Mouse (Mus musculus): ENCODE measurements at regions not wholly inside any gene's neighbourhood (a gene's known extent, or its start where the extent isn't known, plus 50 kb on each side); places are given as distances from the start of the nearest gene placed in this dataset.

DNA sequence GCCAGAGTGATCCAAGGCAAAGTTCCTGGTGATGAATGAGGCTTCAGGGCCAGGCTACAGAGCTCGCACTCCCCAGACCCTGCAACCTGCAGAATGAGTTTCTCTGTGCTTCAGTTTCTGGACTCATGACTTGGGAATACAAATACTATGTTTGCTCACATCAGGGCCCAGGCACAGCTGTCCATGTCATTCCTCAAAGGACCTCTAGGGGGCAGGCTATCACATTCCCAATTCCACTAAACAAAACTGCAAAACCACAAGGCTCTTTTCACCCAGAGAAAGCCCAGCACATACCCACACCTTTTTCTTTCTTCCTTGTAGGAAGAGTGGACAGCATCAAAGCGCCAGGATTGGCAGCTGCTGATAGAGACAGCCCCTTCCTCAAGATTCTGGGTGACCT is 153.7 kb upstream of the Kazn start:
- no peak overlapping the region for H3K4me3 ChIP-seq (ENCODE audit: low read depth, low read length)
- 58% methylated on average over 2 of the region's 2 CpGs for WGBS
- no peak for ATAC-seq (ENCODE audit: low read depth)
- no peaks in the 10 kb centered on the region for H3K27me3 ChIP-seq (ENCODE audit: control insufficient read depth, insufficient read depth, low read length)
- no peak overlapping the region for H3K9ac ChIP-seq (replicated peaks; ENCODE audit: low read depth, low read length)
- H3K9me3 ChIP-seq (ENCODE audit: control insufficient read depth, low read length): no peaks in the 10 kb centered on the region
- H3K4me2 ChIP-seq (ENCODE audit: low read depth, low read length): no peak overlapping the region
- H3K36me3 ChIP-seq (ENCODE audit: control insufficient read depth, insufficient read depth, low read length): no peaks in the 10 kb centered on the region
- no peaks in the 10 kb centered on the region for H3K4me1 ChIP-seq (ENCODE audit: control insufficient read depth, insufficient read depth, low read length)
- H3K27ac ChIP-seq (ENCODE audit: low read depth, low read length): no peak overlapping the region

DNA sequence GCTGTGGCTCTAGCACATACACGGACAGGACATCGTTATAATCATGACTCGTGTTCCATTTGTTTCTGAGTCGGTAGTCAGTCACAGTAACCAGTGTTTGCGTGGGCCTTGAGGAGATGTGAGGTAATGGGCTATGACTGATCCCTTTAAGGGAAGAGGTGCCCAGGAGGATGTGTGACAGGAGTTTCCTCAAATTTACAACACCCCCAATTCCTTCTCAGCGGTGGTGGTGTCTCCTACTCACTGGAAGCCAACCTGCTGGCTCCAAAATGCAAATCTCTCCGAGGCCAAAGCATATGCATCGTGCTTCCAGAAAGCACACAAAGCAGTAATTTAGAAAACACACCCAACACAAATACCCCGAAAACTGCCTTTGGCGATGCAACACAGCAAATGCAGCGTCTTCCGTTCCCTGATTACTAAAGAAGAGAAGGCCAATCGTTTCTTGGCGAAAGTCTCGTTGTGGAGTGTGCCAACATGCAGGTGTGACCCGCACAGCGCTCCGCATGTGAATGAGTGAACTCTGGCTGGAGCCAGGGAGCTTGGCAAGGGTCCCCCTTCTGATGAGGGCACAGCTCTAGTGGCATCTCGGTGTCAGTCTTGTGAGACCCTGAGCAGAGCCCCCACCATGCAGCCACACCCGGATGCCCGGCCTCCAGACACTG is 151.5 kb upstream of the Kazn start:
- Histone ChIP-seq H3K4me3 (ENCODE audit: low read depth, low read length) (no peak overlapping the region), H3K4me1 (ENCODE audit: control insufficient read depth, insufficient read depth, low read length) (no peaks in the 10 kb centered on the region), H3K9me3 (ENCODE audit: control insufficient read depth, low read length) (no peaks in the 10 kb centered on the region), H3K4me2 (ENCODE audit: low read depth, low read length) (no peak overlapping the region), H3K27ac (ENCODE audit: low read depth, low read length) (no peak overlapping the region), H3K36me3 (ENCODE audit: control insufficient read depth, insufficient read depth, low read length) (no peaks in the 10 kb centered on the region), H3K9ac (replicated peaks; ENCODE audit: low read depth, low read length) (no peak overlapping the region), H3K27me3 (ENCODE audit: control insufficient read depth, insufficient read depth, low read length) (no peaks in the 10 kb centered on the region)
- WGBS: 68% methylated on average over 21 of the region's 21 CpGs
- no peak for ATAC-seq (ENCODE audit: low read depth)

GRCm38 (mm10) chr4:142388476-142388875 is 149.3 kb upstream of the Kazn start:
- Histone ChIP-seq H3K4me3 (ENCODE audit: low read depth, low read length) (no peak overlapping the region), H3K4me2 (ENCODE audit: low read depth, low read length) (no peak overlapping the region), H3K4me1 (ENCODE audit: control insufficient read depth, insufficient read depth, low read length) (no peaks in the 10 kb centered on the region), H3K9me3 (ENCODE audit: control insufficient read depth, low read length) (no peaks in the 10 kb centered on the region), H3K9ac (replicated peaks; ENCODE audit: low read depth, low read length) (no peak overlapping the region), H3K27ac (ENCODE audit: low read depth, low read length) (no peak overlapping the region), H3K36me3 (ENCODE audit: control insufficient read depth, insufficient read depth, low read length) (no peaks in the 10 kb centered on the region), H3K27me3 (ENCODE audit: control insufficient read depth, insufficient read depth, low read length) (no peaks in the 10 kb centered on the region)
- ATAC-seq (ENCODE audit: low read depth): no peak
- 84% methylated on average over 6 of the region's 6 CpGs for WGBS

GRCm38 (mm10) chr4:142381168-142381567 is 142.0 kb upstream of the Kazn start:
- WGBS: 82% methylated on average over 7 of the region's 7 CpGs
- Histone ChIP-seq H3K4me1 (ENCODE audit: control insufficient read depth, insufficient read depth, low read length) (peaks cover 13% of the 10 kb centered on the region; the same call in 1 of the 2 replicates), H3K36me3 (ENCODE audit: control insufficient read depth, insufficient read depth, low read length) (no peaks in the 10 kb centered on the region), H3K27ac (ENCODE audit: low read depth, low read length) (no peak overlapping the region), H3K4me3 (ENCODE audit: low read depth, low read length) (no peak overlapping the region), H3K9ac (replicated peaks; ENCODE audit: low read depth, low read length) (no peak overlapping the region), H3K9me3 (ENCODE audit: control insufficient read depth, low read length) (no peaks in the 10 kb centered on the region), H3K27me3 (ENCODE audit: control insufficient read depth, insufficient read depth, low read length) (no peaks in the 10 kb centered on the region), H3K4me2 (ENCODE audit: low read depth, low read length) (no peak overlapping the region)
- no peak for ATAC-seq (ENCODE audit: low read depth)

GRCm38 (mm10) chr4:142378452-142378851 is 139.3 kb upstream of the Kazn start:
- Histone ChIP-seq H3K36me3 (ENCODE audit: control insufficient read depth, insufficient read depth, low read length) (no peaks in the 10 kb centered on the region), H3K9ac (replicated peaks; ENCODE audit: low read depth, low read length) (no peak overlapping the region), H3K9me3 (ENCODE audit: control insufficient read depth, low read length) (no peaks in the 10 kb centered on the region), H3K27ac (ENCODE audit: low read depth, low read length) (0 out of 2 replicates have a peak overlapping the region, but pooled peaks have one; percentile 16), H3K27me3 (ENCODE audit: control insufficient read depth, insufficient read depth, low read length) (no peaks in the 10 kb centered on the region), H3K4me3 (ENCODE audit: low read depth, low read length) (no peak overlapping the region), H3K4me1 (ENCODE audit: control insufficient read depth, insufficient read depth, low read length) (peaks cover 13% of the 10 kb centered on the region; the same call in 1 of the 2 replicates), H3K4me2 (ENCODE audit: low read depth, low read length) (no peak overlapping the region)
- WGBS: 11% methylated on average over 9 of the region's 9 CpGs
- ATAC-seq (ENCODE audit: low read depth): no peak

GRCm38 (mm10) chr4:142367774-142368173 is 128.6 kb upstream of the Kazn start:
- no peak overlapping the region for H3K4me3 ChIP-seq (ENCODE audit: low read depth, low read length)
- no peak overlapping the region for H3K9ac ChIP-seq (replicated peaks; ENCODE audit: low read depth, low read length)
- no peaks in the 10 kb centered on the region for H3K4me1 ChIP-seq (ENCODE audit: control insufficient read depth, insufficient read depth, low read length)
- H3K36me3 ChIP-seq (ENCODE audit: control insufficient read depth, insufficient read depth, low read length): no peaks in the 10 kb centered on the region
- no peaks in the 10 kb centered on the region for H3K27me3 ChIP-seq (ENCODE audit: control insufficient read depth, insufficient read depth, low read length)
- H3K27ac ChIP-seq (ENCODE audit: low read depth, low read length): no peak overlapping the region
- no peaks in the 10 kb centered on the region for H3K9me3 ChIP-seq (ENCODE audit: control insufficient read depth, low read length)
- 91% methylated on average over 3 of the region's 3 CpGs for WGBS
- no peak overlapping the region for H3K4me2 ChIP-seq (ENCODE audit: low read depth, low read length)
- ATAC-seq (ENCODE audit: low read depth): no peak

DNA sequence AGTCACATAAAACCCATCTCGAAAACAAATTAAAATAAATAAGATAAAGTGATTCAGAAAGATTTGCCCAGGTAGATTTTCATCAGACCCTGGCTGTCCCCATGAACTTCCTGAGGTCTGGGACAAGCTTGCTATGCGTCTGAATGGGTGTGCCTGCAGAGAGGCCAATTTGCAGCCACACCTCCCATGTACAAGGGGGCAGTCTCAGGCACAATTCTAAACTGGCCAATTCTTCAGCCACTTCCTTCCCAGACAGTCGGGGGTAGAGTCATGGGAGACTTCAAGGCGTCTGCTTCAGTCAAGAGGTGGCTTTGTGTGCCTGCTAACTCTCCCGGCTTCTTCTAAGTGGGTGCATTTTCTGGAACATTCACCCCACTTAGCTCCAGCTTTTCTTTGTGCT is 122.9 kb upstream of the Kazn start:
- H3K4me3 ChIP-seq (ENCODE audit: low read depth, low read length): no peak overlapping the region
- no peak overlapping the region for H3K4me2 ChIP-seq (ENCODE audit: low read depth, low read length)
- H3K4me1 ChIP-seq (ENCODE audit: control insufficient read depth, insufficient read depth, low read length): no peaks in the 10 kb centered on the region
- H3K9me3 ChIP-seq (ENCODE audit: control insufficient read depth, low read length): no peaks in the 10 kb centered on the region
- H3K36me3 ChIP-seq (ENCODE audit: control insufficient read depth, insufficient read depth, low read length): no peaks in the 10 kb centered on the region
- no peak for ATAC-seq (ENCODE audit: low read depth)
- H3K27me3 ChIP-seq (ENCODE audit: control insufficient read depth, insufficient read depth, low read length): no peaks in the 10 kb centered on the region
- 40% methylated on average over 5 of the region's 5 CpGs for WGBS
- no peak overlapping the region for H3K9ac ChIP-seq (replicated peaks; ENCODE audit: low read depth, low read length)
- no peak overlapping the region for H3K27ac ChIP-seq (ENCODE audit: low read depth, low read length)

- 43% methylated on average over 13 of the region's 13 CpGs for WGBS
- H3K4me1 ChIP-seq (ENCODE audit: control insufficient read depth, insufficient read depth, low read length): no peaks in the 10 kb centered on the region
- no peaks in the 10 kb centered on the region for H3K27me3 ChIP-seq (ENCODE audit: control insufficient read depth, insufficient read depth, low read length)
- no peaks in the 10 kb centered on the region for H3K36me3 ChIP-seq (ENCODE audit: control insufficient read depth, insufficient read depth, low read length)
- no peak overlapping the region for H3K4me2 ChIP-seq (ENCODE audit: low read depth, low read length)
- no peak for ATAC-seq (ENCODE audit: low read depth)
- H3K9ac ChIP-seq (replicated peaks; ENCODE audit: low read depth, low read length): no peak overlapping the region
- no peaks in the 10 kb centered on the region for H3K9me3 ChIP-seq (ENCODE audit: control insufficient read depth, low read length)
- no peak overlapping the region for H3K27ac ChIP-seq (ENCODE audit: low read depth, low read length)
- no peak overlapping the region for H3K4me3 ChIP-seq (ENCODE audit: low read depth, low read length)
These were observed 119.7 kb upstream of the Kazn start for GRCm38 (mm10) chr4:142358866-142359265.

DNA sequence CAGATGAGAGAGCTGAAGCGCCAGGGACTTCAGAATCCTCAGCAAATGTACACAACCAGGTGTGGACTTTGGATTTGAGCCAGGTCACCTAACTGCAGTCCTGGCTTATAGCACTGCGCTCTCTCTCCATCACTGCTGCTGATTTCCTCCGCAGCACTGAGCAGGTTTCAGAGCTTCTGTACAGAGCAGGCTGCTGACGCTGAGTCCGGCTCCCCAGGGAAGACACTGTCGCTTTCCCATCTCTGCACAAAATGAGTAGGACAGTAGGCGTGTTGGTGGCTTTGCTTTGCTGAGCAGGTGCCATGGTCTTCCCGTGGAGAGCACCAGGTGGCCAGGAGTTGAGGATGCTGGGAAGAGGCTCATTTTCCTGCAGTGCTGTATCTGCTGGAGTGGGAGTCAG is 116.2 kb upstream of the Kazn start:
- ATAC-seq (ENCODE audit: low read depth): no peak
- H3K27me3 ChIP-seq (ENCODE audit: control insufficient read depth, insufficient read depth, low read length): no peaks in the 10 kb centered on the region
- H3K4me3 ChIP-seq (ENCODE audit: low read depth, low read length): no peak overlapping the region
- no peak overlapping the region for H3K9ac ChIP-seq (replicated peaks; ENCODE audit: low read depth, low read length)
- H3K9me3 ChIP-seq (ENCODE audit: control insufficient read depth, low read length): no peaks in the 10 kb centered on the region
- H3K4me2 ChIP-seq (ENCODE audit: low read depth, low read length): no peak overlapping the region
- no peak overlapping the region for H3K27ac ChIP-seq (ENCODE audit: low read depth, low read length)
- H3K4me1 ChIP-seq (ENCODE audit: control insufficient read depth, insufficient read depth, low read length): 0 out of 2 replicates have a peak, but pooled peaks cover 2% of the 10 kb centered on the region
- WGBS: 80% methylated on average over 8 of the region's 8 CpGs
- H3K36me3 ChIP-seq (ENCODE audit: control insufficient read depth, insufficient read depth, low read length): no peaks in the 10 kb centered on the region
